Mouse (Mus musculus): ENCODE measurements around the gene Vmn2r114.
"Not testable (repeated sequence)": the region's sequence is repeated elsewhere in the genome, so short reads cannot be mapped to it uniquely, and the experiment has no call there.

Gene Vmn2r114

DNA sequence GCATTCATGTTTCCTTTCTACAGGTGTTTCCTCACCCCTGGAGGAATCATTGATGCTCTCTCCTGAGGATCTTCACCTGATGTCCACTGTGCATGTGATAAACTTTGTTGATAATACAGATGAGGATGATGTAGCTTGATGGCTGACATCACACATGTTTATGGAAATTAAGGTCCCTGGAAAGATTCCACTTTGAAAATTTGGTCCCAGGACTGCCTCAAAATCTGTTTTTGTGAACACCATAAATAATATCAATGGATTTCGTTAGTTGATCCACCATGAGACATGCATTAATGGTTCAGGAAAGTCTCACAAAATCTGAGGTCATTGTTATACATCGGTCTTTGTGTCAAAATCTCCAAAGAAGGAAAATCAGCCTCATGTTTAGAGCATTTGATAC, at the start of gene Vmn2r114:
Gene Vmn2r114 (minus strand): TSS at position 101 of the 400 bp plus-strand sequence.
- DNase-seq (ENCODE audit: low read depth, low spot score): not testable (repeated sequence)

DNA sequence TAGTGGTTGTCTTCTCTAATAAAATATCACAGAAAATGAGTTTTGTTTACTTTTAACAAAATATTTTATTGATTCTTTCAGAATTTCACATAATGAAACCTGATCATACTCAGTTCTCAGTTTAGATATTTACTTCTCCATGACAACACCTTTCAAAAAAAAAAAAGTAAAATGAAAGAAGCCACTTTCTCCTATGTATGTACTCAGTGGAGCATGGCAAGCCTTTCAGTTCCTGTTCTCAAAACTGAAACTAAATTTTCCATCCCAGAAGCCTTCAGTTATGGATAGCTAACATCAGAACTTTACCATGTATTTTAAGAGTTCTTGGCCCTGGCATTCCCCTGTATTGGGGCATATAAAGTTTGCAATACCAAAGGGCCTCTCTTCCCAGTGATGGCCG, 39.3 kb upstream of the Vmn2r114 start:
- no peak for DNase-seq (ENCODE audit: low read depth, low spot score)

DNA sequence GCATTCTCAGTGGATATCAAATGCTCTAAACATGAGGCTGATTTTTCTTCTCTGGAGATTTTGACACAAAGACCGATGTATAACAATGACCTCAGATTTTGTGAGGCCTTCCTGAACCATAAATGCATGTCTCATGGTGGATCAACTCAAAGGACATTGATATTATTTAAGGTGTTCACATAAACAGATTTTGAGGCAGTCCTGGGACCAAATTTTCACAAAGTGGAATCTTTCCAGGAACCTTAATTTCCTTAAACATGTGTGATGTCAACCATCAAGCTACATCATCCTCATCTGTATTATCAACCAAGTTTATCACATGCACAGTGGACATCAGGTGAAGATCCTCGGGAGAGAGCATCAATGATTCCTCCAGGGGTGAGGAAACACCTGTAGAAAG, 31.1 kb upstream of the Vmn2r114 start, which contains the start of gene Vmn2r115:
Gene Vmn2r115 (plus strand): TSS at position 301 of the 400 bp plus-strand sequence.
- not testable (repeated sequence) for DNase-seq (ENCODE audit: low read depth, low spot score)

DNA sequence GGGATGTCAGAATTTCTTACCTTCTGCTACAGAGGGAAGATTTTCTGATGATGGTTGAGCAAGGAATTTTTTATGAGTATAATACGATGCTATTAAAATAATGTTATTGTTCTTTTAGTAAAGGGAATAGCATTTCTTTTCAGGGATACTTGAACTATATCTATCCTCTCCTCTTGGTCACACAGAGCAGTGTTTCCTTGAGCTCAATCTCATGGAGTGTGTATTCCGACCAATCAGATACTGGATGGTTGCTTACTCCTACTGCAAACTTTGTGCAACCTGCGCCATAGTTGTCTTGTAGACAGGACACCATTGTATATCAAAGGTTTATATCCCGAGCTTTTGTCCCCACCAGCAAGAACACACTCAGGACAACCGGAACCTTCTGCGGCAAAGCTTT, 18.3 kb upstream of the Vmn2r114 start:
- DNase-seq (ENCODE audit: low read depth, low spot score): no peak

Data from mesoderm, embryonic 11.5 days (tissue).